Mouse (Mus musculus) right cerebral cortex, postnatal 10 days (tissue): Measurements from ENCODE around the gene Kcnk10.
"Not testable (repeated sequence)": the region's sequence is repeated elsewhere in the genome, so short reads cannot be mapped to it uniquely, and the experiment has no call there.

Experiments used
- DNase-seq, 2 experiments: peaks; one replicate each; pipeline ENCODE4 v3.0.0; 2021; ENCODE audit warnings: low spot score in 2 of 2

Kcnk10 gene

DNA sequence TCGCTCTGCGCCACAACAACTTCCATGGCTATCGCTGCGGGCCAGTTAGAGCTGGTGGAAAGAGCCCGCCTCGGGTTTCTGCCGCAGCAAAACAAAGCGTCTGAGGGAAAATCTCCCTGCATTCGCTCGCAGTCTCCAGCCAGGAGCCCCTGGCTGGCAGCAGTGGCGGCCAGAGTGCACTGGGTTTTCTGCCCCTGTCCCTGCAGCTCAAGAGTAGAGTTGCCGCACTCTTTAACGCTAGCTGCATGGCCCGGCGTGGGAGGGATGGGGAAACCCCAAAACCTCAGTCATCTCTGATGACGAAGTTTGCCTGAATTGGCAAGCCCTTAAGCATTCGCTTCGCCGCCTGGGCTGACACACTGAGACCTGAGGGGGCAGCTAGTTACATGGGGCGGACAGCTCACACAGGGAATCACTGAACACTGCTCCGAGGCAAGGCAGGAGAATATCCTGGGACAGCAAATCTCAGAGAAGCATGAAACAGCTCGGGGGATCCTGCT, at the start of gene Kcnk10:
TSS of gene Kcnk10 (minus strand) at position 450 of the 500 bp plus-strand sequence.
- no peak for DNase-seq

DNA sequence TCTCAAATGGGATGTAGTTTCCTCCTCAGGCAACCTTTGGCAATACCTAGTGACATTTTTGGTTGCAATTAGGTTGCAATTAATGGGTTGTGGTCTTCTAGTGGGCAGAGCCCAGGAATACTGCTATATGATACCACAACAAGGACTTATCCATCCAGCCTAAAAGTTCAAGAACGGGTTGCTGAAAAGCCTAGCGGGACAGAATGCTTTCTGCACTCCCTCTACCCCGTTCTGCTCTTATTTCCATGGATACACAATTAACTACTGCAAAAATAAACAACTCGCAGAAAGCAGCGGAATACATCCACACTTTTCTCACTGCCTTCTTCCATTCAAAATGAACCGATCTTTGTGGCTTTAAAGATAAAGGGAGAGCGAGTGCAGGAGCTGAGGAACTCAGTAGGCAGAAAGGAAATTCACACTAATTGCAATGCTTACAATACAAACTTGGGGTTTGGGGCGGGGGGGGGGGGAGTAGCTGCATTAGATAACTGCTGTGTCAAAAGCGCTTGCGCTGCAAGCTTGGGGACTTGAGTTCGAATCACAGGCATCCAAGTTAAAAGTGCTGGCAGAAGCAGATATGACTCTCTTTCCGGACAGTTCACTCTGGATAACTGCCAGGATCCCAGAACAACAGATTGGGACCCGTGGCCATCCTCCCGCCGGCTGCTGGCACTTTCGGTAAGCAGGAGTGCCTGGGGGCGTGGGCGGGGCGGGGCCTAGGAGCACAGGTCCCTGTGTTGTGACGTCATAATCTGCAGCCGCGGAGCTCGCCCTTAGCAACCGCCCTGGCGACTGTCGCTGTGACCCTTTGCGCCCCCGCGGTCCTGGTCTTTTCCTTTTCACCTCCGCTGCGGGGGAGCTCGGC, 49.5 kb upstream of the Kcnk10 start, which contains the start of gene Spata7:
TSS of gene Spata7 (plus strand) at position 766 of the 868 bp plus-strand sequence.
- DNase-seq: peak; percentile 90 to 93

DNA sequence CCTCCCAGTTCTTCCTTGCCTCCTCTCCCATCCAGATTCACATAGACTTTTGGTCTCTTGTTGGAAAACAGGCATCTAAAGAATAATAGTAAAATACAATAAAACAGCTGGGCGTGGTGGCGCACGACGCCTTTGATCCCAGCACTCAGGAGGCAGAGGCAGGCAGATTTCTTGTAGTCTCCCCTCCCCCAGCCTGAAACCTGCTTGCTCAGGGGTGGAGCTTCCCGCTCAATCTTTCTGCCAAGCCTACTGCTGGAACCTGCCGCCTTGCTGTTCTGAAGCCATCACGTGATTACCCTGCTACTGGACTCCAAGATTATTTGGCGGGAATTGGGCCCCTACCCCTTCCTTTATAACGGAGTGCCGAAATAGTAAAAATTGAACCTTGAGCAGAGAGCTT, 45.2 kb upstream of the Kcnk10 start:
- not testable (repeated sequence) for DNase-seq

DNA sequence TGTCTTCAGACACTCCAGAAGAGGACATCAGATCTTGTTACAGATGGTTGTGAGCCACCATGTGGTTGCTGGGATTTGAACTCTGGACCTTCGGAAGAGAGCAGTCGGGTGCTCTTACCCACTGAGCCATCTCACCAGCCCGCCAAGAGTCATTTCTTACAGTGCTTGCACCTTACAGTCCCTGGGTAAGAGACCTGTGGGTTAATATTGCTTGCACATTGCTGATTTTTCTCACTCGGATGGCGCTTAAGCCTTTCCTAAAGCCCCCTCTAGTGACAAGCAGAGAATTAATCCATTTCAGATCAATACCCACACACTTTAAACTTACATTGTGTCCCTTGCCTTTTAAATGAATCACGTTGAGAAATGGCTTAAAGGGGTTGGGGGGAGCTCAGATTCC, 42.8 kb upstream of the Kcnk10 start:
- DNase-seq: not testable (repeated sequence)

DNA sequence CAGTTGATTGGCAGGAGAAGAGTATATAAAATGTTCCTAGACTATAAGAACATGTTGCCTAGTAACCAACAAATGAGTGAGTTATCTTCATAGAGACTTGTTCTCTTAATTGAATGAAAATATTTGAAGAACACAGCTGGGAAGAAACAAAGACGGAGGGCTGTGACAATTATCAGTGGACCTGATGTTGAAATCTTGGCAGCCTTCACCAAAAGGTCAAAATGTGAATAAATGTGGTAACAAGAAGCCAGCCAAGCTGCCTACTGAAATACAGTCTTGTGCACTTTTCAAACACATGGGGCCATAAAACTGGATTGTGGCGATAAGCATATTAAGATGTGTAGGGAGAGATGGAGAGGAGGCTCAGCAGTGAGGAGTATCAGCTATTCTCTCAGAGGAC, 41.4 kb upstream of the Kcnk10 start:
- no peak for DNase-seq

DNA sequence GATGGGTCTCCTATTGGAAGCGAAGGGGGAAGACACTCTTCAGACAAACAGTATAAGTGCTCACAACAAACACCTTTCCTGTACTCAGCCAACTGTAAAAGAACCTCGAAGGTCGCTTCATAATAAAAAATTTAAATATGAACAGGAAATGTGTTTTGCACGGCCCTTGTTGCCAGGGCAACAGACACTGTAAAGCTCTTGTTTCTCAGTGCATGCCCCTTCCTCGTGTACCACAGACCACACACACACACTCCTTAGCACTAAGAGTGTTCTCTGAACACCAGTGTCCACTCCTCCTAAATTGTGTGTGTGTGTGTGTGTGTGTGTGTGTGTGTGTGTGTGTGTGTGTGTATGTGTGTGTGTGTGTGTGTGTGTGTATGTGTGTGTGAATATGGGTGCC, 37.6 kb upstream of the Kcnk10 start:
- DNase-seq: no peak

DNA sequence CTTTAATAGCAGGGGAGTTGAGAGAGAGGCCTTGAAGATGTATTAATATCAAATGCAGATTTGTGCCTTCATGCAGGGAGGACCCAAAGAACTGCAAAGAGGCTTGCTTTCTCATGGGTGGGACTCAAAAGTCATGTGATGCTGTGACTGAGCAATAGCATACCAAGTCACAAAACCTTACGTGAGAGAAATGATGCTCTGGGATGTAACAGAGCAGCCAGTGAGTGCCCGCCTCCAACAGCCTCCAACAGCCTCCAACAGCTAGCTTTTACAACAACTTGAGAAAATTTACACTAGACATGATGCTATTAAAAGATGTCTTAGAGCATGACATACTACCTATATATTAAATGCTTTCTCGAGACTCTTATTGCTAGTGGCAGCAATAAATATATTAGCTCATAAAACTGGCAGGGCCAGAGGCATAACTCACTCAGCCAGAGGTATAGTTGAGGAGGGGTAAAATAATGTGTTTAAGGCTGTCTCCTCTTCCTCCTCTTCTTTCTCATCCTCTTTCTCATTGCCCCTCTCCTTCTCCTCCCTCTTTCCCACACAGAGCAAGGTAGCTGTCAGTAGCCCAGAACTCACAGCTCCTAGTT, 36.9 kb upstream of the Kcnk10 start:
- DNase-seq: no peak

DNA sequence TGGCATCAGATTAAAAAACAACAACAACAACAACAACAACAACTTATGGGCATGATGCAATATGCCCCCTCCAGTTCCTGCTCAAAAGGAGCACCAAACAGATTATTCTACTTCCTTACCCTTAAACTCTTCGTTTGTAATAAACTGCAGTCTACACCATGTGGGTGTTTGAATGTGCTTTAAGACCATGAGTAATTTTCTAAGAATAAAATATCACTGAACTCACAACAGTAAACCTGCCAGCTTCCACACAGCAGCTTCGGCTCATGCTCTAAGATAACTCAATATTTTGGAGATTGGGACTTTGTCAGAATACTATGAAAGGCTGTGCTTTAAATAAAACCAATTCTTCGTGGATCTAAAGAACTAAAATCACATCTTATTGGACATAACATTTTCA, 32.2 kb upstream of the Kcnk10 start:
- DNase-seq: no peak

DNA sequence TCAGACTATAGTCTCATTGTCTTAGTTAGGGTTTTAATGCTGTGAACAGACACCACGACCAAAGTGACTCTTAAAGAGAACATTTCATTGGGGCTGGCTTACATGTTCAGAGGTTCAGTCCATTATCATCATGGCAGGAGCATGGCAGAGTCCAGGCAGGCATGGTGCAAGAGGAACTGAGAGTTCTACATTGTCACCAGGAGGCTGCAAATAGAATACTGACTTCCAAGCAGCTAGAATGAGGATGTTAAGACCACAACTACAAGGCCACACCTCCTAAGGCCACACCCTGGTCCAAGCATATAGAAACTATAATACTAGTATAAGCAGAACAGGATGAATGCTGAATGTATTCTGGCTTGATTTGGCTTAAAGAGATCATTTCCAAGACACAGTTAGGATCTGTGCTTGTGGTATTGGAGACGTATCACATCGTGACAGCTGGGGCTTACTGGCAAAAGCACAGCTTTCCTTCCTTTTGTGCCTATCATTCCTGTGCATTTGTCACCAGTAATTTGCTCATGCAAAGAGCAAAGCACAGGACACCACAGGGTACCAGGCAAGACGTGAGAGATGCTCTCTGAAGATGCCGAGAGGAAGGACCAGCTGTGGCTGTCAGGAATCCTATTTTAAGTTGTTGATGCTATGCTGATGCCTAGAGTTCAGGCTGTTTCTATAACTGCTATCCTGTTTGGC, 28.6 kb upstream of the Kcnk10 start:
- DNase-seq: no peak

DNA sequence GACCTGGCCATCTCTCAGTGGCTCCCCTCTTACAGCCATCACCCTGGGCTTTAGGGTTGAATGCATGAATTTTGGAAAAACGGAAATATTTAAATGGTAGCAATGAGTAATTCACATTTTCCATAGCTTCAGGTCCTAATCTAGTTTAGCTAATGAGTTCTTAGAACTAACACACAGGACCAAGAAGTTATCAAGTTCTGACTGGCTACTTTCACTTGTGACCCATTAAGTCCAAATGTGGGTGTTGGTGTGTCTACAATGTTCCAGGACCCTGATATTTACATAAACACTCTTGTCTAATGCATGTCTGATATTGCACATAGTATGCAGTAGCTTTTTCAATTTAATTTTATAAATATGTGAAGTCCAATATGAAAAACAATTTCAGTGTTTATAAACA, 27.2 kb upstream of the Kcnk10 start:
- no peak for DNase-seq

DNA sequence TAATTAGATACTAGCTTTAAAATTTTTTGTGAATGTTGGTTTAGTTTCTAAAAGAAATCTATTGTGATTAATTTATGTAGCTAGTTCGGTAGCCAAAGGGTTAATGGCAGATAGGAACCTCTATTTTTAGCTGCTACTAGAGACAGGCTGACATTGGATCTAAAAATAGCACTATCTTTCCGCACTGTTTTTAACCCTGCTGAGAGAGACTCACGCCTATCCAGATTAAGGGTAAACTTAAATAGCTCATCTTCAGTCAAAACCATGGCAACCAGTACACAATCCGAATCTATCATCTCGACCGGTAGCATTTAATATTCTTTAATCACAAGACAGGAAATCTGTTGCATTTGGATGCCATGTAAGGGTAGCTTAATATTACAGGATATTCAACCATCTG, 24.0 kb upstream of the Kcnk10 start:
- DNase-seq: peak in 1 of 2 experiments; percentile 44

DNA sequence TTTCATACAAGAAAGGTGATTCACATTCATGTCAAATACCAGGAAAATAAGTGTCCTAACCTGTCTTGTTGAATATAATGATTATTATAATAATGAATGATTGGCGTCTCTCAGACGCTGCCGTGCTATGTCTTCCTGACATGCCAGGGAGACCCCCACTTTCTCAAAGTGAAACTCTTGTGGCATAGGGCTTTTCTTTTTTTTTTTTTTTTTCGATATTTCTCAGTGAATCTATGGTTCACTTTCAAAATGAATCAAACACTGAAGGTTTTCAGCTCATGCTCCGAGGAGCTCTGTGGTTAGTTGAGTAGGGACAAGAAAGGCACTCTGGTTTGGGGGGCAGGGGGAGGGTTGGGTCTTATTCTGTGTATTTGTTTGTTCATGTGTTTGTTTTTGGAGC, 22.8 kb upstream of the Kcnk10 start:
- DNase-seq: no peak

DNA sequence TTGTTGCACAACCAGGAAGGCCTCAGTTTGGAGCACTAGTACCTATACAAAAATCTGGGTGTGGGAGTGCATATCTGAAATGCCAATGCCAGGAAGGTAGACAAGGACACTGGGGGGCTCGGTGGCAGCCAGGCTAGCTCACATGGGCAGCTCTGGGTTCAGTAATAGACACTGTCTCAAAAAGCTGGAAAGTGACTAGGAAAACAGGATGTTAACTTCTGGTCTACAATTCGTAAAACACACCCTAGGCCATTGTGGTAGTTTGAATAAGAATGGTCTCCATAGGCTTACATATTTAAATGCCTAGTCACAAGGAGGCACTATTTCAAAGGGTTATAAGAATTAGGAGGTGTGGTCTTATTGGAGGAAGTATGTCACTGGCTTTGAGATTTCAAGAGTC, 12.9 kb upstream of the Kcnk10 start:
- no peak for DNase-seq

DNA sequence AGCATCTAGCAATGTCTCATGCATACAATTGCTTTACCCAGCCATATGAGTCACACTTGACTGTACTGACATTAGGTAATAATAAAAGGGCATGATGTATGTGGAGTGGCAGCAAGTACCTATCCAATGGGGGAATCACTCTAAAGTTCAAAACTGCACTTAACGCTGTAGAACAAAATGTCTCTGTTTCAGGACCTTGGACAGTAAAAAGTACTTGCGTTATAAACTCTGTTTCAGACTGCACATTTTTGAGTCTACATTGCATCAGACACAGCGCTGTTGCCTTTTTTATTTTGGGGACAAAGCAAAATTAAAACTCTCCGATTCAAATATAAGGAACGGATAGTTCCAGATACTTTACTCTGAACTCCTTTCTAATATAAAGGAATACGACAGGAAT, 10.5 kb upstream of the Kcnk10 start:
- no peak for DNase-seq

DNA sequence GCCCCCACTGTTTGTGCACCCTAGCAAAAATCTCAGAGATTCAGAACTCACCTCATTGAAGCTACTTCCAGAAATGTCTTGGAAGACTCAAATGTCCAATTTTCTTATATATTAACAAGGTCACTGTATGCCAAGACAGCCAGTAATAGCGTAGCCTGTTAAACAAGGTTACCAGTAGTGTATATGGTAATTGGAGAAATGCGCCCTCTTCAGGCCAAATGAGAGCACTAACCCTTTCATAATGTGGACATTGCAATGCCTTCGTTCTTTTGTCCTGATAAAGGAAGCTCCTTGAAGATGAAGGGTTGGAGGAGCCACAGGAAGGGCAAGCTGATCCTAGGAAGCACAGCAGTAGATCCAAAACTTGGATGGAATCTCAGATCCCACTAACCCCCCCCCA, 7.2 kb upstream of the Kcnk10 start:
- no peak for DNase-seq

DNA sequence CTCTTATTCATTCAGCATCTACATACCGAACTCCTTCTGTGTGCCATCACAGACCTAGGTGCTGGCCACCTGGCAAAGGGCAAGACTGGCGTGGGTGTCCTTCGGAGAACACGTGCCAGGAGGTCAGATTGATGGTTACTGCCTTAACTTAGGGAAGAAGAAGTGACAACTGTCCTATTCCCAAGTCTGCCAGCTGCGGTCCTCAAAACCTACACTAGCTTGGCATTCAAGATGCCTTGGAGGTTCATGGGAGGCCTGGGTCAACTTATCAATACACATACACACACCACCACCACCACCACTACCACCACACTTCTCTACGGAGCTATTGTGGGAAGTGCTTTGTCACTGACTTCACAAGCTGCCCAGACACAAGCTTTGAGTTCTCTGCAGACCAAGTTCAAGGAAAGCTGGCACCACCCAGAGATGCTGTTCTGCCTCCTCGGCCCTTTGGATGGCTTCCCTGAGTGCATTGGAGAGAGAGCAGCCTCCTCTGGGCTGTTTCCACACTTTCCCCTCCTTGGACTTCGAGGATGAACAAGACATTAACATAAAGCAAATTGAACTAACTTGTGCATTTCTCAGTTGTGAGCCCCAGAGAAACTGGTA, 2.1 kb downstream of the Kcnk10 start:
- no peak for DNase-seq

DNA sequence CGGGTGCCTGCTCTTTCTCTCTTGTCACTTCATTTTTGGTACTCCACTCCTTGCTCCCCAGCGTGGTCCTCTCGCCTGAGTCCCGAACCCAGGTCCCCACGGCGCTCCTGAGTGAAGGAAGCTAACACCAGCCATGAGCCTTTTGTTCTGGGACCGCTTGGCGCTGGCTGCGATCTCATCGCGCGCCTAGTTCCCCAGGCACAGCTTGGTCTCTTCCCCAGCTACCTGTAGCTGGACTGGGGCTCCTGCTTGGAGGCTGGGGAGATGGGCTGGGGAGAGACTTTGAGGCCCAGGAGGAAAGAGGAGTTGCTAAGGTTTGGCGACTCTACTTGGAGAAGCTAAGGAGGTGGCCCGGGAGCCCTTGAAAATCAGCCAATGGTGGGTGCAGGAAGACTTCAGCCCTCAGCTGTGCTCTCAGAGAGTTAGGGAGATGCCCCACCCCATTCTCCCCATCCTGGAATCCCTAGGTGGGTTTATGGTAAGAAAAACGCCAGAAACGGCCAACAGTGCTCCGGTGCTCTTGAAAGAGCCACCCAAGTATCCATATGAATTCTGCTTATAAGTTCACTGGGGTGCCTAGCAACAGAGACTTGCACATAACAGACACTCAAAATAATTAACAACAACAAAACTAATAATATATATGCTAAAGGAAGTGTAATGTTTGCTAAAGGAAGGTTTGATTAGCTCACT, 2.8 kb downstream of the Kcnk10 start:
- peak in 1 of 2 experiments; percentile 36 for DNase-seq

DNA sequence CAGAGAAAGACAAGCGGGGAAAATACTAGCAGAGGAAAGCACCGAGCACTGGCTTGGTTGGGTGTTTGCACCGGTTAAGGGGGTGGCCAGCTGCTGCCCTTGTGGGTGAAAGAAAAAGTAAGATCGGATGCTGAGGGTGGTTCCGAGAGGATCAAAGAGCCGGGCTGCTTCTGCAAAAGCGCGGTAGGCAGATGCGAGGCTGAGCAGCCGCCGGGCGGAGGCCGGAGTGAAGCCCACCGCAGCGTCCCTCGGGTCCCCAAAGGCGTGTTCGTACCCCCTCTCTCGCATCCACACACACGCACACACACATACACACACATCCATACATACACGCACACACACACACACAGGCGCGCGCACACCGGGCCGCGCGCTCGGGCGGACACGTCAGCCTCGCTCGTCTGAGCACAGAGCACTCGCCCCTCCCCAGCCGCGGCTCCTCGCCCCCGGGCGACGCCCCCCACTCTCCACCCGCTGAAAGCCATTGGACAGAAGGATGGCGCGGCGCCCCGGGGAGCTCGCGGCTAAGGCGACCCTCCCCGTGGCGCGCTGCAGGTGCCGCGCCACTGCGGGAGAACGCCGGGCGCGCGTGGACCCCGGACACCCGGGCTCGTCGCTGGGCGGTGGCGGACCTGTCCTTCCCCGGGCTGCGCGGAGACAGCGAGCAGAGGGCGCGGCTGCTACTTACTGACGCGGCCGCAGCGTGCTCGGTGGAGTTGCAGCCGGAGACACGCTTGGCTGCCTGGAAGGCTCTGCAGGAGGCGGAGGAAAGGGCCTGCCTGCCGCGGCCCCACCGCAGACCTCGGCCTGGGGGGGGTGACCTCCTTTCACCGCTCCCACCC, 3.5 kb downstream of the Kcnk10 start:
- peak; percentile 91 to 93 for DNase-seq

DNA sequence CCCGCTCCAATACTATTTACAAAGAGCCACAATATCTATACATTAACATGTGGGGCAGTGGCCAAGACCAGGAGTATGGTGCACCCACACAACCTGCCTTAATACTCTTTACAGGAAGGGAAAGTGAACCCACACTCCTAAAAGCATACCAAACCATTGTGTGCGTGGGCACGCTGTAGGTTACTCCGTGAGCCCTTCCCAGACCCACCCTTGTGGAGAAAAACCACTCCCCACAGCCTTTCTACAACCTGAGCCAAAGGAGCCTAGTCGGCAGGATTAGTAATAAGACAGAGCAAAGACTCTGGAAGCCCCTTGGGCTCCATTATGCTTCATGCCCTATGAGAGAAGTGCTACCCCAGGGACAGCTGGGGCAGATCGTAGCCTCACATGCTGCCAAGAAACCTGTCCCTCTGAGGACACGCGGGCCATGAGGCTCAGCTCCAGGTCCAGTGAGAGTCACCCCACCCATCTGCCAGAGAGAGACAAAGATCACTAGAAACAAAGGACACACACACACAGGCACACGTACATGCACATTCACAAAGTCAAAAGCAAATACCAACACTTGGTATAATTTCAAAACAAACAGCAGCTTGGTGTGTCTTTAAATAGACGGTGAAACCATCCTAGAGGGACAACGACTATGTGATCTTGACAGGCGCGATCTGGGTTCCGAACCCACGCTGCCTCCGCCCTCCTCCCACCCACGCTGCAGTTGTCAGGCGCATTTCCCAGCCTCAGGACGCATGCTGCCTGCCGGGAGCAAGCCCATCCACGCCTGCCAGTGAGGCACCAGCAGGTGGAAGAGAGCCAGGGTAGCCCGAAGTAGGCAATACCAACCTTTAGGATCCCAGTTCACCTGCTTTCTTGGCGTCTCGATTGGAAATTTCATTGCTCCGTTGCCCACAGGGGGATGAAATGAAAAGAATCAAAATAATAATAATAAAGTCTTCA, 4.5 kb downstream of the Kcnk10 start:
- peak; percentile 90 to 93 for DNase-seq
